ENCODE assay signal across 8 mouse cellular contexts in the genomic region with DNA sequence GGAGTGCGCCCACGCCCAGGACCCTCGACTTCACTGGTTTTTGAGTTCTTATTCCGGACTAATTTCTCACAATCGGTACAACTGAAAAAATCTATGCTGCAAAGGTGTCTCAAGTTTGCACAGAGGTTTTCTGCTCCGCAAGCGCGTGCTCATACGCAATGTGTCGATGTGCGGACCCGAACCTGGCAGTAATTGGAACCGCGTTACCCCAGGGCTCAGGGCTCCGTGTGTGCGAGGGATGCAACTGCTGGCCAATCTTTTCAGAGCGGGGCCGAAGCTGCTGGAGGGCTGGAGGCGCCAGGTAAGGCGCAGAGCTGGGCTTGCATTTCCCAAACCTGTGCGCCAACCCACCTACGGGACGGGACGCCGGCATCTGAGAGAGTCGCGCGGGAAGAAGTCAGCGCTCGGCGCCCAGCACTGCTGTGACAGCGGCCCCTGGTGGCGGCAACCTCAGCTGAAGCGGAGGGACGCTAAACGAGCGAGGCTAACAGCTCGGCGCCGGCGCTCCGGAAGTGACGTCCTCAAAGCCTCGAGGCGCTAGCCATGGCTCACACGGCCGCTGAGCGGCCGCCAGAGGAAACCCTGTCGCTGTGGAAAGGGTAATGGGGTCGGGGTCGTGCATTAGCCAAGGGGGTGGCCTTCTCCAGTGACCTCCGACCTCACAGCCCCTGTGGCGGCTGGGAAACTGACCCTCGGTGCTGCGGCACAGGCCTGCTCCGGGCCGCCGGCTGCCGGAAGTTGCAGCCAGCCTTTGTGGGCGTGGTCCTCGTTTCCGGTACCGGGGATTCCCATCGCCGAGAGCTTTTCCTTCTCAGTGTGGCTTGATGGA. TPM values are rescaled to one million over a fixed set of nuclear protein-coding genes. Genes with fewer than 3 reads are reported as not detected.
DNase-seq lines count a peak whose midpoint lies in the region; ATAC-seq lines count a peak whose summit lies in the region.

A gene (plus strand): TSS at position 487 of the 829 bp plus-strand sequence.

- H3K4me1 ChIP-seq in heart, embryonic 14.5 days (ENCODE audit: control insufficient read depth in 2 of 2, insufficient read depth in 2 of 2, low read length in 2 of 2) = peaks cover 2 to 13% of the 10 kb centered on the region in 2 experiments; a peak in 3 of 4 replicates
- H3K4me1 ChIP-seq in liver, embryonic 13.5 days (replicated peaks) = peaks cover 31% of the 10 kb centered on the region
- H3K4me1 ChIP-seq in stomach, embryonic 16.5 days (ENCODE audit: control insufficient read depth, insufficient read depth, low read length) = peaks cover 8% of the 10 kb centered on the region; the same call in 1 of the 2 replicates

- peak within 1 kb of the TSS; percentile 87 for H3K9ac ChIP-seq in heart, embryonic 14.5 days (ENCODE audit: low read length)
- H3K9ac ChIP-seq in liver, embryonic 13.5 days = peak within 1 kb of the TSS; percentile 85
- peak within 1 kb of the TSS; percentile 85 for H3K9ac ChIP-seq in stomach, embryonic 16.5 days (ENCODE audit: low read length)

- H3K36me3 ChIP-seq in heart, embryonic 14.5 days (ENCODE audit: control insufficient read depth, insufficient read depth, low read length) = peaks cover 26% of the 10 kb centered on the region
- H3K36me3 ChIP-seq in liver, embryonic 13.5 days = peaks cover 11% of the 10 kb centered on the region; the same call in 1 of the 2 replicates
- H3K36me3 ChIP-seq in stomach, embryonic 16.5 days (ENCODE audit: control insufficient read depth, insufficient read depth, low read length) = no peaks in the 10 kb centered on the region

- DNase-seq in c-Kit-negative CD71-positive TER-119-positive erythroid progenitor cells, embryonic 14.5 days (ENCODE audit: low read depth, low spot score) = peak; percentile 94
- peak; percentile 86 for DNase-seq in fibroblast of lung, adult 2 months (ENCODE audit: low read depth)
- DNase-seq in kidney, postnatal 14 days = peak; percentile 99
- DNase-seq in liver, embryonic 13.5 days = peak; percentile 94
- DNase-seq in neural tube, embryonic 10.5 days (ENCODE audit: extremely low spot score, low spot score) = peak; percentile 100

- no peaks in the 10 kb centered on the region for H3K27me3 ChIP-seq in heart, embryonic 14.5 days (ENCODE audit: control insufficient read depth, insufficient read depth, low read length)
- no peaks in the 10 kb centered on the region for H3K27me3 ChIP-seq in liver, embryonic 13.5 days
- H3K27me3 ChIP-seq in stomach, embryonic 16.5 days (ENCODE audit: control insufficient read depth, insufficient read depth, low read length) = no peaks in the 10 kb centered on the region

- H3K27ac ChIP-seq in heart, embryonic 14.5 days (replicated peaks in 1 of 2; ENCODE audit: control insufficient read depth in 1 of 2, insufficient read depth in 1 of 2, low read depth in 2 of 2, low read length in 2 of 2) = peak within 1 kb of the TSS; percentile 84
- H3K27ac ChIP-seq in liver, embryonic 13.5 days = peak within 1 kb of the TSS; percentile 78; the same call in 1 of the 2 replicates
- peak within 1 kb of the TSS; percentile 86 for H3K27ac ChIP-seq in stomach, embryonic 16.5 days (ENCODE audit: low read length)

- H3K9me3 ChIP-seq in heart, embryonic 14.5 days (ENCODE audit: control insufficient read depth, low read length) = no peaks in the 10 kb centered on the region
- no peaks in the 10 kb centered on the region for H3K9me3 ChIP-seq in liver, embryonic 13.5 days (replicated peaks)
- no peaks in the 10 kb centered on the region for H3K9me3 ChIP-seq in stomach, embryonic 16.5 days (replicated peaks; ENCODE audit: control insufficient read depth, low read length)

- under 1% methylated on average over 66 of the region's 66 CpGs for WGBS in heart, embryonic 14.5 days
- 2% methylated on average over 64 of the region's 66 CpGs for WGBS in liver, embryonic 13.5 days (ENCODE audit: insufficient replicate concordance)
- 1% methylated on average over 66 of the region's 66 CpGs for WGBS in stomach, embryonic 16.5 days

- H3K4me3 ChIP-seq in heart, embryonic 14.5 days (ENCODE audit: control insufficient read depth in 1 of 2, insufficient read depth in 1 of 2, low read depth in 1 of 2, low read length in 2 of 2) = peak within 1 kb of the TSS; percentile 85 to 87
- H3K4me3 ChIP-seq in liver, embryonic 13.5 days (replicated peaks) = peak within 1 kb of the TSS; percentile 79
- peak within 1 kb of the TSS; percentile 68 for H3K4me3 ChIP-seq in stomach, embryonic 16.5 days (replicated peaks; ENCODE audit: low read length)

- H3K4me2 ChIP-seq in heart, embryonic 14.5 days (ENCODE audit: low read length) = peak within 1 kb of the TSS; percentile 98
- H3K4me2 ChIP-seq in liver, embryonic 13.5 days = peak within 1 kb of the TSS; percentile 92
- peak within 1 kb of the TSS; percentile 76 for H3K4me2 ChIP-seq in stomach, embryonic 16.5 days (ENCODE audit: low read depth, low read length)

- ATAC-seq in CD4-positive, CD25-positive, alpha-beta regulatory T cell, adult 4 months = peak; percentile 98
- peak; percentile 93 for ATAC-seq in heart, embryonic 14.5 days (ENCODE audit: insufficient number of reproducible peaks, insufficient read depth, low FRiP score, low read depth)
- ATAC-seq in liver, embryonic 13.5 days (ENCODE audit: low read depth) = peak; percentile 95
- ATAC-seq in stomach, embryonic 16.5 days (ENCODE audit: insufficient read depth, low FRiP score) = peak; percentile 95

RNA-seq across cellular contexts. Expression of the gene that starts here (rescaled TPM):
- polyA plus RNA-seq in CD4-positive, CD25-positive, alpha-beta regulatory T cell, adult 4 months (2017; shearing (Covaris generic)) = 10 to 100 TPM; 11.2 to 21.9 TPM
- 9.0 and 9.1 TPM in 2 replicates for polyA plus RNA-seq in heart, embryonic 14.5 days (2014; fragmentation: Nextera tagmentation; extraction: Ambion mirVana)
- polyA plus RNA-seq in liver, embryonic 13.5 days (2015; fragmentation: Nextera tagmentation; extraction: Ambion mirVana) = 7.6 and 7.9 TPM in 2 replicates
- polyA plus RNA-seq in stomach, embryonic 16.5 days (2015; fragmentation: Nextera tagmentation; extraction: Ambion mirVana) = 14.0 and 14.8 TPM in 2 replicates

Comparison
In these comparisons a context has a peak if more than half of its experiments do, and no peak if none do; other contexts are left out.
1. Peak in every context shown above with its lines: DNase-seq, ATAC-seq, H3K4me3 ChIP-seq and H3K27ac ChIP-seq.